Mouse (Mus musculus): ENCODE measurements around the gene Olfr1008. TPM values are rescaled to one million over a fixed set of nuclear protein-coding genes. Genes with fewer than 3 reads are reported as not detected.

Gene Olfr1008
- polyA plus RNA-seq, 1 experiment from 2014 or later = not detected

Other genes with a start within 250 kb of the Olfr1008 start
- gene Olfr995, start 245.8 kb upstream of the Olfr1008 start, polyA plus RNA-seq (2014; fragmentation: Nextera tagmentation; extraction: Ambion mirVana) = not detected in 2 replicates
- gene 4833423E24Rik, start 170.4 kb upstream of the Olfr1008 start, polyA plus RNA-seq (2014; fragmentation: Nextera tagmentation; extraction: Ambion mirVana) = not detected in 2 replicates
- not detected in 2 replicates for gene Olfr996, start 110.2 kb upstream of the Olfr1008 start, polyA plus RNA-seq (2014; fragmentation: Nextera tagmentation; extraction: Ambion mirVana)
- not detected in 2 replicates for gene Olfr998, start 100.5 kb upstream of the Olfr1008 start, polyA plus RNA-seq (2014; fragmentation: Nextera tagmentation; extraction: Ambion mirVana)
- gene Olfr1000, start 77.5 kb upstream of the Olfr1008 start, polyA plus RNA-seq (2014; fragmentation: Nextera tagmentation; extraction: Ambion mirVana) = not detected in 2 replicates
- not detected in 2 replicates for gene Olfr1002, start 38.7 kb upstream of the Olfr1008 start, polyA plus RNA-seq (2014; fragmentation: Nextera tagmentation; extraction: Ambion mirVana)
- not detected in 2 replicates for gene Olfr154, start 25.0 kb upstream of the Olfr1008 start, polyA plus RNA-seq (2014; fragmentation: Nextera tagmentation; extraction: Ambion mirVana)
- not detected in 2 replicates for gene Olfr1006, start 10.7 kb upstream of the Olfr1008 start, polyA plus RNA-seq (2014; fragmentation: Nextera tagmentation; extraction: Ambion mirVana)
- gene Olfr1009, start 26.0 kb downstream of the Olfr1008 start, polyA plus RNA-seq (2014; fragmentation: Nextera tagmentation; extraction: Ambion mirVana) = not detected in 2 replicates
- gene Olfr1012, start 73.3 kb downstream of the Olfr1008 start, polyA plus RNA-seq (2014; fragmentation: Nextera tagmentation; extraction: Ambion mirVana) = not detected in 2 replicates
- not detected in 2 replicates for gene Olfr1013, start 77.7 kb downstream of the Olfr1008 start, polyA plus RNA-seq (2014; fragmentation: Nextera tagmentation; extraction: Ambion mirVana)
- gene Olfr1014, start 83.3 kb downstream of the Olfr1008 start, polyA plus RNA-seq (2014; fragmentation: Nextera tagmentation; extraction: Ambion mirVana) = not detected in 2 replicates
- gene Olfr1015, start 92.6 kb downstream of the Olfr1008 start, polyA plus RNA-seq (2014; fragmentation: Nextera tagmentation; extraction: Ambion mirVana) = not detected in 2 replicates
- gene Olfr1016, start 113.1 kb downstream of the Olfr1008 start, polyA plus RNA-seq (2014; fragmentation: Nextera tagmentation; extraction: Ambion mirVana) = not detected in 2 replicates
- gene Olfr1018, start 129.0 kb downstream of the Olfr1008 start, polyA plus RNA-seq (2014; fragmentation: Nextera tagmentation; extraction: Ambion mirVana) = not detected in 2 replicates
- not detected in 2 replicates for gene Olfr1019, start 156.1 kb downstream of the Olfr1008 start, polyA plus RNA-seq (2014; fragmentation: Nextera tagmentation; extraction: Ambion mirVana)
- gene Olfr1020, start 157.6 kb downstream of the Olfr1008 start, polyA plus RNA-seq (2014; fragmentation: Nextera tagmentation; extraction: Ambion mirVana) = not detected in 2 replicates
- not detected in 2 replicates for gene Olfr1022, start 179.2 kb downstream of the Olfr1008 start, polyA plus RNA-seq (2014; fragmentation: Nextera tagmentation; extraction: Ambion mirVana)
- not detected in 2 replicates for gene Olfr1023, start 196.2 kb downstream of the Olfr1008 start, polyA plus RNA-seq (2014; fragmentation: Nextera tagmentation; extraction: Ambion mirVana)
- not detected in 2 replicates for gene Olfr1024, start 215.6 kb downstream of the Olfr1008 start, polyA plus RNA-seq (2014; fragmentation: Nextera tagmentation; extraction: Ambion mirVana)
- gene Olfr1025-ps1, start 225.8 kb downstream of the Olfr1008 start, polyA plus RNA-seq (2014; fragmentation: Nextera tagmentation; extraction: Ambion mirVana) = not detected in 2 replicates
- not detected in 2 replicates for gene Olfr1026, start 232.1 kb downstream of the Olfr1008 start, polyA plus RNA-seq (2014; fragmentation: Nextera tagmentation; extraction: Ambion mirVana)